Mouse (Mus musculus) stomach, embryonic 15.5 days (tissue): ENCODE measurements at regions not wholly inside any gene's neighbourhood (a gene's known extent, or its start where the extent isn't known, plus 50 kb on each side); places are given as distances from the start of the nearest gene placed in this dataset.

ENCODE experiments used
- ATAC-seq: fragments of 200-750 bp; cut with Nextera tagmentation; 2 replicates; pipeline ENCODE4 v1.8.0; 2017; ENCODE audit warnings: low read depth, moderate number of reproducible peaks, moderate TSS enrichment; ENCODE audit not compliant: insufficient read depth, low FRiP score
- H3K27ac ChIP-seq: fragments of 300-500 bp; sonication (generic); 2 replicates; pipeline ENCODE4 v1.5.1; 2015; ENCODE audit warnings: mild to moderate bottlenecking, inconsistent platforms
- H3K27me3 ChIP-seq: fragments of 300-500 bp; sonication (generic); replicated peaks from 2 replicates; pipeline ENCODE4 v1.6.1; 2015; ENCODE audit warnings: inconsistent platforms
- H3K36me3 ChIP-seq: fragments of 300-500 bp; sonication (generic); 2 replicates; pipeline ENCODE4 v1.6.1; 2015; ENCODE audit warnings: inconsistent platforms
- H3K4me1 ChIP-seq: fragments of 300-500 bp; sonication (generic); 2 replicates; pipeline ENCODE4 v1.6.1; 2015; ENCODE audit warnings: inconsistent platforms
- H3K4me2 ChIP-seq: fragments of 300-500 bp; sonication (generic); 2 replicates; pipeline ENCODE4 v1.6.1; 2015; ENCODE audit warnings: mild to moderate bottlenecking, inconsistent platforms
- H3K4me3 ChIP-seq: fragments of 300-500 bp; sonication (generic); replicated peaks from 2 replicates; pipeline ENCODE4 v1.5.1; 2015; ENCODE audit warnings: inconsistent platforms
- H3K9ac ChIP-seq: fragments of 300-500 bp; sonication (generic); 2 replicates; pipeline ENCODE4 v1.6.1; 2015; ENCODE audit warnings: inconsistent platforms
- H3K9me3 ChIP-seq: fragments of 300-500 bp; sonication (generic); 2 replicates; pipeline ENCODE4 v1.6.1; 2016; ENCODE audit warnings: inconsistent platforms
- WGBS: fragments of 180-500 bp; shearing (Covaris S2); methylation state at CpG from one replicate; pipeline ENCODE4 v1.1.7; 2015; 5-methylcytosine and 5-hydroxymethylcytosine counted together

DNA sequence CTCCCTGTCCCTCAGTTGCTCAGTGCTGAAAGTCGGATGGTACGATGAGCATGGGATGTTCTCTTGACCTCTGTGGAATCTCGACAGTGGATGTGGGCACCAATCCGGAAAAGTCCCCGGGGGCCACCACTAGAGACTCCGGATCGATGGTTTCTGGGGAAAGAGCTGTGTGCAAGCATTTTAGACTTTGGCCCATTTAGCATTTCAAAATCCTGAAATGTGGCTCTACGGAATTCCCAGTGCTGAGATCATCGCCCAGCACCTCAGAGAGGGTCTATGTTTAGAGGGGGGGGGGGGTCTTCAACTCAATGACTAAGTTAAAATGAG, 68.6 kb downstream of the Tomm20 start:
- Histone ChIP-seq H3K36me3 (no peaks in the 10 kb centered on the region), H3K9ac (no peak overlapping the region), H3K27me3 (no peaks in the 10 kb centered on the region), H3K4me3 (no peak overlapping the region), H3K27ac (no peak overlapping the region), H3K9me3 (no peaks in the 10 kb centered on the region), H3K4me1 (0 out of 2 replicates have a peak, but pooled peaks cover 6% of the 10 kb centered on the region), H3K4me2 (no peak overlapping the region)
- no peak for ATAC-seq
- WGBS = 70% methylated on average over 9 of the region's 9 CpGs

DNA sequence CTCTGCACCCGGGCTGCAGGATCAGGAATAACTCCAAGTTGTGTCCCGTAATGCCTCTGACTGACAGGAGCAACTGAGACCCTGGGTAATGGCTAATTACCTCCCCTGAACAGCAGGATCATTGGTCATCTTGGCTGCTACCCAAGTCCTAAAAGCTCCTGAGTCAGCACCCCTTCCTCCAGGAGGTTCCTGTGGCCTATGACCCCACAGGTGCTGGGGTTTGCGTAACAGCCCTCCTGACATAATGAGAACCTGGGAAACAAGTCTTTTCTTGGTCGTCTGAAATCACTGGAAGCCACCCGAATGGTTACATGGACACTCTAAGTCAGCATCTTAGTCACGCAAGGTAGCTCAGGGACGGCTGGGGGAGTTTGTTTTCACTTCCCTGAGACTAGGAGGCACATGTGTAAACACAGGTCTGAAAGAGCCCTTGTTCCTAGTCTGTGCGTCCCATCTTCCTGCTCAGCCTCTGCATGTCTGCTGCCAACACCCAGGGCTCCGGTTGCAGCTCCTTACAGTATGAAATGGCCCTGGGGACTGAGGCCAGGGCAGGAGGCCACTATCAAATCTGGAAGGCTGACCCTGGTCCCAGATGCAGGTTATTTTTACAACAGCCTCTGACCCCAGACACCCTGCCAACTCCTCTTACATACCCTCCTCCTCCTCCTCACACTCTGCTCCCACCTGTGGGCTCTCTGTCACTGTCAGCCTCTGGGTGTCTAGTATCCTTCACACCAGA, 69.2 kb downstream of the Tomm20 start:
- H3K9ac ChIP-seq = no peak overlapping the region
- H3K27me3 ChIP-seq = no peaks in the 10 kb centered on the region
- no peak overlapping the region for H3K27ac ChIP-seq
- H3K4me3 ChIP-seq = no peak overlapping the region
- no peak overlapping the region for H3K4me2 ChIP-seq
- H3K9me3 ChIP-seq = no peaks in the 10 kb centered on the region
- peak; percentile 36; the same call in 1 of the 2 replicates for ATAC-seq
- 42% methylated on average over 9 of the region's 9 CpGs for WGBS
- H3K4me1 ChIP-seq = 0 out of 2 replicates have a peak, but pooled peaks cover 8% of the 10 kb centered on the region
- no peaks in the 10 kb centered on the region for H3K36me3 ChIP-seq

GRCm38 (mm10) chr8:126875491-126876155, 70.0 kb downstream of the Tomm20 start:
- H3K27ac ChIP-seq = no peak overlapping the region
- no peak overlapping the region for H3K4me2 ChIP-seq
- H3K4me3 ChIP-seq = no peak overlapping the region
- H3K9ac ChIP-seq = no peak overlapping the region
- 75% methylated on average over 7 of the region's 7 CpGs for WGBS
- no peaks in the 10 kb centered on the region for H3K27me3 ChIP-seq
- no peak for ATAC-seq
- 0 out of 2 replicates have a peak, but pooled peaks cover 9% of the 10 kb centered on the region for H3K4me1 ChIP-seq
- H3K36me3 ChIP-seq = no peaks in the 10 kb centered on the region
- H3K9me3 ChIP-seq = no peaks in the 10 kb centered on the region

DNA sequence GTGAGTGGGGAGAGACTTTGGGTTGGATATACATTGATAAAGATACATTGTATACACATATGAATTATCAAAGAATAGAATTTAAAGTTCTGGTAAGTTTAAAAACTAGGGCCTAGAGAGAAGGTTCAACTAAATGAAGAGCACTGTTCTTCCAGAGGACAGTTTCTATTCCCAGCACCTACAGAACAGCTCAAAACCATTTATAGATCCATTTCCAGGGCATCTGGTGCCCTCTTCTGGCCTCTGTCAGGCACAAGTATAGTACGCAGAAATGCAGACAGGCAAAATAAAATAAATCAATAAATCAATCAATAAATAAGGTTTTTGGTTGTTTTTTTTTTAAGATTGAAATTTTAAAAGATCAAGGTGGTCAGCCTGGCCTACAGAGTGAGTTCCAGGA, 70.8 kb downstream of the Tomm20 start:
- 94% methylated on average over 1 of the region's 1 CpGs for WGBS
- 0 out of 2 replicates have a peak, but pooled peaks cover 9% of the 10 kb centered on the region for H3K4me1 ChIP-seq
- no peak overlapping the region for H3K4me2 ChIP-seq
- H3K27me3 ChIP-seq = no peaks in the 10 kb centered on the region
- no peak overlapping the region for H3K27ac ChIP-seq
- no peaks in the 10 kb centered on the region for H3K9me3 ChIP-seq
- ATAC-seq = no peak
- H3K4me3 ChIP-seq = no peak overlapping the region
- no peaks in the 10 kb centered on the region for H3K36me3 ChIP-seq
- H3K9ac ChIP-seq = no peak overlapping the region

GRCm38 (mm10) chr8:126874126-126874730, 71.4 kb downstream of the Tomm20 start:
- Histone ChIP-seq H3K36me3 (no peaks in the 10 kb centered on the region), H3K4me3 (no peak overlapping the region), H3K4me2 (no peak overlapping the region), H3K9ac (no peak overlapping the region), H3K4me1 (0 out of 2 replicates have a peak, but pooled peaks cover 9% of the 10 kb centered on the region), H3K9me3 (no peaks in the 10 kb centered on the region), H3K27me3 (no peaks in the 10 kb centered on the region), H3K27ac (no peak overlapping the region)
- WGBS = 67% methylated on average over 6 of the region's 6 CpGs
- ATAC-seq = no peak

- Histone ChIP-seq H3K27ac (no peak overlapping the region), H3K36me3 (no peaks in the 10 kb centered on the region), H3K27me3 (no peaks in the 10 kb centered on the region), H3K4me1 (0 out of 2 replicates have a peak, but pooled peaks cover 9% of the 10 kb centered on the region), H3K9me3 (no peaks in the 10 kb centered on the region), H3K9ac (no peak overlapping the region), H3K4me2 (no peak overlapping the region), H3K4me3 (no peak overlapping the region)
- 56% methylated on average over 7 of the region's 7 CpGs for WGBS
- ATAC-seq = no peak
Measured at GRCm38 (mm10) chr8:126873306-126873705, 72.3 kb downstream of the Tomm20 start.

DNA sequence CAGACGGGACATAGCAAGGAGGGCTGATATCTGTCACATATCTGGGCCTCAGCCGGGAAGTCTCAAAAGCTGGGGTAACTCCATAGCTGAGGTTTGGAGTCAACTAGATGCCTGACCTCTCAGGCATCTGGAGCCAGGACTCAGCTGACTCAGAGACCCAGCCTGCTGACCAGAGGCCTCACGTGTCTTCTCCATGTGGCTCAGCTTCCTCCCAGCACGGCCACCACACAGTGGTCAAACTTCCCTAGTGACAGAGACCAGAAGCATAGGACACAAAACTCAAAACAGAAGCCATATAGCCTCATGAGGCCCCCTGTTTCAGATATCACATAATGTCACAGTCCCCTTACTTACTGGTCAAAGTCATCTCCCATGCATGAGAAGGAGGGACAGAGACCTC, 73.1 kb downstream of the Tomm20 start:
- Histone ChIP-seq H3K27ac (no peak overlapping the region), H3K9me3 (no peaks in the 10 kb centered on the region), H3K4me3 (no peak overlapping the region), H3K4me1 (0 out of 2 replicates have a peak, but pooled peaks cover 9% of the 10 kb centered on the region), H3K4me2 (no peak overlapping the region), H3K36me3 (no peaks in the 10 kb centered on the region), H3K27me3 (no peaks in the 10 kb centered on the region), H3K9ac (no peak overlapping the region)
- no peak for ATAC-seq
- 79% methylated on average over 4 of the region's 4 CpGs for WGBS

- Histone ChIP-seq H3K9ac (no peak overlapping the region), H3K27ac (no peak overlapping the region), H3K4me3 (no peak overlapping the region), H3K9me3 (no peaks in the 10 kb centered on the region), H3K36me3 (no peaks in the 10 kb centered on the region), H3K4me2 (no peak overlapping the region), H3K27me3 (no peaks in the 10 kb centered on the region), H3K4me1 (0 out of 2 replicates have a peak, but pooled peaks cover 9% of the 10 kb centered on the region)
- no peak for ATAC-seq
- WGBS = 72% methylated on average over 8 of the region's 8 CpGs
Measured at GRCm38 (mm10) chr8:126872133-126872532, 73.5 kb downstream of the Tomm20 start.

- Histone ChIP-seq H3K27me3 (no peaks in the 10 kb centered on the region), H3K4me2 (no peak overlapping the region), H3K4me1 (0 out of 2 replicates have a peak, but pooled peaks cover 3% of the 10 kb centered on the region), H3K36me3 (no peaks in the 10 kb centered on the region), H3K9ac (no peak overlapping the region), H3K4me3 (no peak overlapping the region), H3K9me3 (no peaks in the 10 kb centered on the region), H3K27ac (no peak overlapping the region; the same call in 1 of the 2 replicates)
- no peak for ATAC-seq
- WGBS = 74% methylated on average over 1 of the region's 1 CpGs
Measured at GRCm38 (mm10) chr8:126869464-126869850, 76.2 kb downstream of the Tomm20 start.

DNA sequence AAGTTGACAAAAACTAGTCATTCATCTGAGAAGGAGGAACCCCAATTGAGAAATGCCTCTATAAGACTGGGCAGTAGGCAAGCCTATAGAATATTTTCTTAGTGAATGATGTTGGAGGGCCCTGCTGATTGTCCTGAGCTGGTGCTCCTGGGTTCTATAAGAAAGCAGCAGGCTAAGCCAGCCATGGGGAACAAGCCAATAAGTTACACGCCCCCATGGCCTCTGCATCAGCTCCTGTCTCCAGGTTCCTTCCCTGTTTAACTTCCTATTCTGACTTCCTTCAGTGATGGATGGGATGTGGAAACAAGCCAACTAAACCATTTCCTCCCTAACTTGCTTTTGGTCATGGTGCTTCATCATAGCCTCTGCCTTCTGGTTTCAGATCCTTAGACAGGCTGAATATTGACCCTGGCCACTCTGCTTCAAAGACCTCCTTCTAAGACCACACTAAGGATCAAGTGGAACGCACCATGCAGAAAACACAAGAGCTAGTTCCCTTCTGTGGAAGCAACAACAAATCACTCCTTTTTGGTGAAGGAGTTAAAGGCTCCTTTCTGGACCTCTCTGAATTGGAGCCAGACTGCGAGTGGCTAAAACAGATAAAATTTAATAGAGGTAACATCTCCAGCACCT, 76.7 kb downstream of the Tomm20 start:
- Histone ChIP-seq H3K9ac (no peak overlapping the region), H3K36me3 (no peaks in the 10 kb centered on the region)

DNA sequence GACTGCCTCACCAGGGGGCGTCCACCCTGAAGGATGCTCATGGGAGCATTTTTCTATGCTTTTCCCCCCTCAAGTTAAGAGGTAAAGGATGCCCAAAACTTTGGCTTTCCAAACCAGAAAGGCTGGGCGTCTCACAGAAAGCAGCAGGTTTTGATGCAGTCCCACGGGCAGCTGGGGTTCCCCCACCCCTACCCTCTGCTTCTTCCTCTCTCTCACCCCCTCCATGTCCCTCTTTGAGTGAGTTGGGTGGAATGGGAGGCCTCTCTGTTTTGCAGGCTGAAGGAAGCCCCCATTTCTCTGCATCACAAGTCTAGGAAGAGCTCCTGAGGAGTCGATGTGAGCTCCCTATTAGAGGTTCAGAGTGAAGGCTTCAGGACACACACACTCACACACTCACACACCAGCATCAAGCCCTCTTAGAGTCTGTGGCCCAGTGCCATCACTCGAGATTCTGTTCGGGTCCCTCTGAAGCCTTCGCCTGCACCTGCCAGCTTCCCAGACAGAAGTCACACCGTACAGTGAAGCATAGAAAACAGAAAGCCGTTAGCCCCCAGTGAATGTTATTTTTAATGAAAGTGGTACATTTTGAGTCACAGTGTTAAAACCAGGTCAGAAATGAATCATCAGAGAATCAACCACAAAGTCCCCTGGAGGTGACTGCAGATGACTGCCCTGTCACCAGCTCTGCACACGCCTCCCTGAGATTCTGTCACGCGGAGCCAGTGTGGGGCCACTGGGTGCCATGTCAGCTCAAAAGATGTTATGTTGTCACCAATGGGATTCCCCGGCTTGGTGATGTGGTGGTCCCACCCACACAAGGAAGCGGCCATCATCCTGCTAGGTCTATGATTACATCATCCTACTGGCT, 78.3 kb downstream of the Tomm20 start:
- no peak for ATAC-seq
- Histone ChIP-seq H3K27ac (no peak overlapping the region), H3K4me2 (no peak overlapping the region), H3K9me3 (no peaks in the 10 kb centered on the region), H3K27me3 (no peaks in the 10 kb centered on the region), H3K36me3 (no peaks in the 10 kb centered on the region), H3K9ac (no peak overlapping the region), H3K4me3 (no peak overlapping the region), H3K4me1 (0 out of 2 replicates have a peak, but pooled peaks cover 3% of the 10 kb centered on the region)
- WGBS = 78% methylated on average over 14 of the region's 14 CpGs

More for the DNA sequence above, 76.7 kb downstream of the Tomm20 start:
- Histone ChIP-seq H3K4me2 (no peak overlapping the region), H3K9me3 (no peaks in the 10 kb centered on the region), H3K27me3 (no peaks in the 10 kb centered on the region), H3K27ac (no peak overlapping the region; the same call in 1 of the 2 replicates), H3K4me3 (no peak overlapping the region), H3K4me1 (0 out of 2 replicates have a peak, but pooled peaks cover 3% of the 10 kb centered on the region)
- 48% methylated on average over 3 of the region's 3 CpGs for WGBS
- ATAC-seq = no peak
